Mouse (Mus musculus): ENCODE measurements around the gene Mfsd10. TPM values are rescaled to one million over a fixed set of nuclear protein-coding genes. Genes with fewer than 3 reads are reported as not detected.

The Mfsd10 gene
- 107 and 120 TPM in 2 replicates for polyA plus RNA-seq (2016; fragmentation: Nextera tagmentation; extraction: Ambion mirVana)

DNA sequence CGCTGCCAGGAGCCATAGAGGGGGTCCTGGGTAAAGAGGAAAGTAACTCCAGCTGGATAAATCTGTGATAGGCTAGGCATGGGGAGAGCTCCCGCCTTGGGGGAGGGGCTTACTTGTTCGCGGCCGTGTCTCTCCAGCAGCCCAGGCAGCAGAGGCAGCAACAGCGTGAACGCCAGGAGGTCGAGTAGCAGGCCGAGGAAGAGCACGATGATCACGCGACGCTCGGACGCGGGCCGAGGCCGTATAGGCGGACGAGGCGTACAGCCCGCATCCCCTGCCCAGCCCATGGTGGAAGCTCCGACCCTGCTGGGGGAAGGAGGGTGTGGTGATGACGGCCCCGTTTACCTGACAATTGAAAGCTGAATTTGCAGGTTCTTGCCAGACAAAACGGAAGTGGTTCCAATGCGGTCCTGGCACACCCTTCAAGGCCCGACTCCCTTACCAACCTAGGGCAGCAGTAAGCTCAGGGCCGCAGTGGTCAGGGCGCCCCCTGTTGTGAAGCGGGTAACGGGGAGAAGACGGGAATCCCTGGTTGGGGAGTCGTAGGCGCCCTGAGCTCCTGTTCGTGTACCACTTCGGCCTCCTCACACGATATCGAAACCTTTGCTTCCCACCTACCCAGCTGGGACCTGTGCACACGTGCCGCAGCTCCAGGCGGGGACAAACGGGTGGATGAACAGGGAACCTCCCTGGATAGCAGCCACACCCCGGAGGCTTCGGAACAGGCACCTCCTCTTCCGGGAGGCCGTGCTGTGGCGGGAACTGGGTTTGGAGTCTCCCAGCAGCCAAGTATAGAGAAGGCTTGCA, at the start of gene Mfsd10:
Gene Mfsd10 (minus strand): TSS at position 732 of the 807 bp plus-strand sequence.
- Histone ChIP-seq H3K4me2 (peak within 1 kb of the TSS; percentile 86), H3K4me1 (replicated peaks) (peaks cover 20% of the 10 kb centered on the region), H3K9ac (replicated peaks) (peak within 1 kb of the TSS; percentile 75), H3K27me3 (no peaks in the 10 kb centered on the region), H3K36me3 (peaks cover 85% of the 10 kb centered on the region), H3K27ac (peak within 1 kb of the TSS; percentile 88), H3K4me3 (replicated peaks) (peak within 1 kb of the TSS; percentile 66), H3K9me3 (no peaks in the 10 kb centered on the region)
- under 1% methylated on average over 48 of the region's 48 CpGs for WGBS
- ATAC-seq (ENCODE audit: insufficient number of reproducible peaks, insufficient read depth, low FRiP score, low TSS enrichment, low read depth), result peak; percentile 91

GRCm38 (mm10) chr5:34670280-34670679, 33.3 kb upstream of the Mfsd10 start:
- Histone ChIP-seq H3K27me3 (no peaks in the 10 kb centered on the region), H3K4me2 (no peak overlapping the region), H3K9me3 (no peaks in the 10 kb centered on the region), H3K9ac (replicated peaks) (no peak overlapping the region), H3K4me3 (replicated peaks) (no peak overlapping the region), H3K27ac (no peak overlapping the region), H3K36me3 (peaks cover 6% of the 10 kb centered on the region; the same call in 1 of the 2 replicates), H3K4me1 (replicated peaks) (no peaks in the 10 kb centered on the region)
- ATAC-seq (ENCODE audit: insufficient number of reproducible peaks, insufficient read depth, low FRiP score, low TSS enrichment, low read depth), result no peak
- WGBS, result 76% methylated on average over 4 of the region's 4 CpGs

DNA sequence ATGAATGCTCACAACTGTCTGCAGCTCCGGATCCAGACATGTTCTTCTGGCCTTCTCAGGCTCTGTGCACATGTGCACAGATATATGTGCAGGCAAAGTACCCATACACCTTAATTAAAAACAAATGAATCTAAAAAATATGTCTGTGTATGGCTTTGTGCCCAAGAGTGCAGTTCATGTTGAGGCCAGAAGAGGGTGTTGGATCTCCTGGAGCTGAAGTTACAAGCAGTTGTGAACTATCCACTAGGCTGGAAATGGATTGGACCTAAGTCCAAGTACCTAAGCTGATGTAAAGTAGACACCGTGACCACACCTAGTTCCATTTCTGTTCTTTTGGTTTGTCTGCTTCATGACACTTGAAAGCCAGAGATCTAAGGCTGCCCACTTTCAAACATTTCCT, 32.5 kb upstream of the Mfsd10 start:
- no peak overlapping the region for H3K4me3 ChIP-seq (replicated peaks)
- WGBS, result 85% methylated on average over 2 of the region's 2 CpGs
- no peaks in the 10 kb centered on the region for H3K9me3 ChIP-seq
- H3K27me3 ChIP-seq, result no peaks in the 10 kb centered on the region
- H3K9ac ChIP-seq (replicated peaks), result no peak overlapping the region
- H3K27ac ChIP-seq, result no peak overlapping the region
- peaks cover 6% of the 10 kb centered on the region; the same call in 1 of the 2 replicates for H3K36me3 ChIP-seq
- H3K4me1 ChIP-seq (replicated peaks), result no peaks in the 10 kb centered on the region
- H3K4me2 ChIP-seq, result no peak overlapping the region
- no peak for ATAC-seq (ENCODE audit: insufficient number of reproducible peaks, insufficient read depth, low FRiP score, low TSS enrichment, low read depth)

- no peak overlapping the region for H3K27ac ChIP-seq
- no peaks in the 10 kb centered on the region for H3K9me3 ChIP-seq
- H3K27me3 ChIP-seq, result no peaks in the 10 kb centered on the region
- peaks cover 1% of the 10 kb centered on the region; the same call in 1 of the 2 replicates for H3K36me3 ChIP-seq
- peaks cover 6% of the 10 kb centered on the region for H3K4me1 ChIP-seq (replicated peaks)
- 82% methylated on average over 2 of the region's 2 CpGs for WGBS
- H3K4me2 ChIP-seq, result no peak overlapping the region
- no peak overlapping the region for H3K4me3 ChIP-seq (replicated peaks)
- H3K9ac ChIP-seq (replicated peaks), result no peak overlapping the region
- ATAC-seq (ENCODE audit: insufficient number of reproducible peaks, insufficient read depth, low FRiP score, low TSS enrichment, low read depth), result no peak
These were observed 26.2 kb upstream of the Mfsd10 start for GRCm38 (mm10) chr5:34663231-34663630.

GRCm38 (mm10) chr5:34661909-34662308, 24.9 kb upstream of the Mfsd10 start:
- H3K9ac ChIP-seq (replicated peaks), result no peak overlapping the region
- peaks cover 9% of the 10 kb centered on the region for H3K36me3 ChIP-seq
- H3K4me3 ChIP-seq (replicated peaks), result no peak overlapping the region
- H3K4me2 ChIP-seq, result no peak overlapping the region
- H3K27ac ChIP-seq, result no peak overlapping the region
- no peaks in the 10 kb centered on the region for H3K27me3 ChIP-seq
- peaks cover 6% of the 10 kb centered on the region for H3K4me1 ChIP-seq (replicated peaks)
- H3K9me3 ChIP-seq, result no peaks in the 10 kb centered on the region
- 81% methylated on average over 4 of the region's 4 CpGs for WGBS
- no peak for ATAC-seq (ENCODE audit: insufficient number of reproducible peaks, insufficient read depth, low FRiP score, low TSS enrichment, low read depth)

GRCm38 (mm10) chr5:34660591-34661130, 23.6 kb upstream of the Mfsd10 start:
- Histone ChIP-seq H3K9ac (replicated peaks) (peak overlapping the region; percentile 64), H3K4me1 (replicated peaks) (peaks cover 6% of the 10 kb centered on the region), H3K27ac (peak overlapping the region; percentile 87), H3K4me3 (replicated peaks) (peak overlapping the region; percentile 58), H3K27me3 (no peaks in the 10 kb centered on the region), H3K36me3 (peaks cover 17% of the 10 kb centered on the region), H3K4me2 (peak overlapping the region; percentile 62), H3K9me3 (no peaks in the 10 kb centered on the region)
- under 1% methylated on average over 56 of the region's 57 CpGs for WGBS
- no peak for ATAC-seq (ENCODE audit: insufficient number of reproducible peaks, insufficient read depth, low FRiP score, low TSS enrichment, low read depth)

DNA sequence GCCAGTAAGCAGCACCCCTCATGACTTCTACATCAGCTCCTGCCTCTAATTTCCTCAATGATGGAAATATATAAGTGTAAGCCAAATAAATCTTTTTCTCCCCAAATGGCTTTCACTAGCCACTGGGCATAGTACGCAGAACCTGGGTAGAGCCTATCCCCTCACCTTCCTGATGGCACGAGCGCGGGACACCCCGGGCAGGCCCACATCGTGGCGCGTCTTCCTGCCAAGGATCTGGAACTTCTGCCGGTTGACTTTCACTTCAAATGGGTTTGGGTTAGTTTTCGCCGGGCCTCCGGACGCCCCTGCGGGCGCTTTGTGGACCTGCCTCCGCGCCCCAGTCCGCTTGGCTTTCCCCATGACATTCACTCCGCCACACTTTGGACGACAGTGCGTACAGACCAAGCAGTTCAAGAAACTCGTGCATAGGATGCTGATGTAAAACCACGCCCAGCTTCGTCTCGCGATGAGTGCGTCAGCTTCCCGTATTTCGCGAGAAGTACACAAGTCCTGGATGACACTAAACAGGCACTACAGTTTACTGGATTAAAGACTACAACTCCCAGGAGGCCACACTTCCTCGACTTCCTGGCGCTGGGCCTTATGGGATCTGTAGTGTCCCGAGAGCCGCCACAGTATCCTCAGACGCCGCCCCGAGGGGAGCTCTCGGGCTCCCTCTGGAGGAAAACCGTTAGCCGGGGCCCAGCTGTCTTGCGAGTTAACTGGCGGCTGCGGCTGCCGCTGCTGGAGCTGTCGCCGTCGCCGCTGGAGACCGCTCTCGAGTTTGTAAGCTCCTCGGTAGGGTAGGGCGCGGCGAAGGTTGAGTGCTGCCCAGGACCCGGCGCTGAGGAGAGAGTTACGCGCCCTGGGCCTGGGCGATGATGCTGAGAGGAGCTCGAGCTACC, 22.9 kb upstream of the Mfsd10 start, which contains the start of the genes Nop14 and Grk4:
Gene Nop14 (minus strand): TSS at position 463 of the 905 bp plus-strand sequence.
Gene Grk4 (plus strand): TSS at position 694 of the 905 bp plus-strand sequence.
- ATAC-seq (ENCODE audit: insufficient number of reproducible peaks, insufficient read depth, low FRiP score, low TSS enrichment, low read depth), result peak; percentile 100
- Histone ChIP-seq H3K9me3 (no peaks in the 10 kb centered on the region), H3K4me2 (peak within 1 kb of the TSS; percentile 72), H3K27me3 (no peaks in the 10 kb centered on the region), H3K9ac (replicated peaks) (peak within 1 kb of the TSS; percentile 64), H3K4me1 (replicated peaks) (peaks cover 6% of the 10 kb centered on the region), H3K36me3 (peaks cover 24% of the 10 kb centered on the region), H3K4me3 (replicated peaks) (peak within 1 kb of the TSS; percentile 58), H3K27ac (peak within 1 kb of the TSS; percentile 87)
- WGBS, result under 1% methylated on average over 60 of the region's 60 CpGs

DNA sequence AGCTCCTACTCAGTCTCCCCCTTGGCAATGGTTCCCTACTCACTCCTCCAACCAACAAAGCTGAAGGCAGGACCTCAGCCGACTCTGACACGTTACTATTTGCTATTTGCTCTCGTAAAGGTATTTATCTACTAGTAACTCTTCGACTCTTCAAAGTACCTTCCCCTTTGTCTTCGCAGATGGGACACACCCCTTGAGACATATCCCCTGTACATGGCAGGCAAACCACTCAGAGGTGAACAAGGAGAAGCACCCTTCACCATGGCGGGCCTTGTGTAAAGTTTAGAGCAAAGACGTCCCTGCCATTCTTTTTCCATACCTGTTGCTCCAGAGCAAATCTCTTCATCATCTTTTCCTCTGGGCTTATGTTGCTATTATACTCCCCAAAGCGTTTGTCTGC, 20.5 kb upstream of the Mfsd10 start:
- Histone ChIP-seq H3K27me3 (no peaks in the 10 kb centered on the region), H3K9ac (replicated peaks) (no peak overlapping the region), H3K4me2 (no peak overlapping the region), H3K4me3 (replicated peaks) (no peak overlapping the region), H3K36me3 (peaks cover 48% of the 10 kb centered on the region), H3K9me3 (no peaks in the 10 kb centered on the region), H3K4me1 (replicated peaks) (peaks cover 6% of the 10 kb centered on the region), H3K27ac (no peak overlapping the region)
- 93% methylated on average over 8 of the region's 8 CpGs for WGBS
- ATAC-seq (ENCODE audit: insufficient number of reproducible peaks, insufficient read depth, low FRiP score, low TSS enrichment, low read depth), result no peak

DNA sequence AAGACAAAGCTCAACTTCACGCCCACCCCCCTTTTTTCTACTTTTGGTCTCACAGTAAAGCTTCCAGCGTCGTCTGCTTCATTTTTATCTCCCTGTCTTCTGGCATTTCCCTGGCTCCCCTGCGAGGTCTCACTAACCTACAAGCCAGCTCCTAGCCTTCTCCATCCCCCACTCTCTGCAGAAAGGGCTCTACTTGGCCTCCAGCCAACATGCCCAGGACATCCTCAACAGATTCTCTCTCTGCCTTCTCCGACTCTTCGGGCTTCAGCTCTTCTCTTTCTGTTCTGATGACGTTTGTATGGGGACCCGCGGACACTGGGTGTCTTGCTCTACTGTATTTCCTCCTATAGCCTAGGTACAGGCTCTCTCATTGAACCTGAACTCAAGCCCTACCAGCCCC, 17.9 kb upstream of the Mfsd10 start:
- Histone ChIP-seq H3K9ac (replicated peaks) (no peak overlapping the region), H3K27me3 (no peaks in the 10 kb centered on the region), H3K9me3 (no peaks in the 10 kb centered on the region), H3K4me2 (no peak overlapping the region), H3K4me1 (replicated peaks) (peaks cover 6% of the 10 kb centered on the region), H3K27ac (no peak overlapping the region), H3K4me3 (replicated peaks) (no peak overlapping the region), H3K36me3 (peaks cover 75% of the 10 kb centered on the region)
- WGBS, result 93% methylated on average over 9 of the region's 9 CpGs
- ATAC-seq (ENCODE audit: insufficient number of reproducible peaks, insufficient read depth, low FRiP score, low TSS enrichment, low read depth), result no peak

DNA sequence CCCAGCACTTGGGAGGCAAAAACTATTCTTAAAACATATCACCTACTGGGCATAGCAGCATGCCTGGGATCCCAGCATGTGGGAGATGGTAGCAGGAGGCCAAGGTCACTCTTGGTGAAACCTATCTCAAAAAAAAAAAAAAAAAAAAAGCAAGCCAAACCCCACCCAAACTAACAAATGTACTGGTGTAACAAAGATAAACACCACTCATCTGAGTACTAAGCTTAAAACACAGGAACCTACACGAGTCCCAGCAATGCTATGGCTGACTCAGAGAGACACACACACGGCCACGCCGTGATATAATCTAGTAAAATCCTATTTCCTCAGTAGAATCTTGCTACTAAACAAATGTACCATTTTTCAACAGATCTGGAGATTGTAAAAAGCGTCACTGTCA, 15.9 kb upstream of the Mfsd10 start:
- 93% methylated on average over 5 of the region's 5 CpGs for WGBS
- Histone ChIP-seq H3K4me2 (no peak overlapping the region), H3K27me3 (no peaks in the 10 kb centered on the region), H3K36me3 (peaks cover 91% of the 10 kb centered on the region), H3K4me3 (replicated peaks) (no peak overlapping the region), H3K4me1 (replicated peaks) (no peaks in the 10 kb centered on the region), H3K9ac (replicated peaks) (no peak overlapping the region), H3K9me3 (no peaks in the 10 kb centered on the region), H3K27ac (no peak overlapping the region)
- no peak for ATAC-seq (ENCODE audit: insufficient number of reproducible peaks, insufficient read depth, low FRiP score, low TSS enrichment, low read depth)

GRCm38 (mm10) chr5:34647581-34647980, 10.6 kb upstream of the Mfsd10 start:
- H3K9ac ChIP-seq (replicated peaks), result no peak overlapping the region
- H3K4me1 ChIP-seq (replicated peaks), result no peaks in the 10 kb centered on the region
- no peak for ATAC-seq (ENCODE audit: insufficient number of reproducible peaks, insufficient read depth, low FRiP score, low TSS enrichment, low read depth)
- 57% methylated on average over 4 of the region's 4 CpGs for WGBS
- H3K9me3 ChIP-seq, result no peaks in the 10 kb centered on the region
- H3K36me3 ChIP-seq, result peaks cover 100% of the 10 kb centered on the region
- no peaks in the 10 kb centered on the region for H3K27me3 ChIP-seq
- no peak overlapping the region for H3K4me3 ChIP-seq (replicated peaks)
- H3K4me2 ChIP-seq, result no peak overlapping the region
- H3K27ac ChIP-seq, result no peak overlapping the region

Measured in limb, embryonic 12.5 days (tissue).